Mouse (Mus musculus) kidney, embryonic 15.5 days (tissue): ENCODE results near the gene Aldh4a1. TPM values are rescaled to one million over a fixed set of nuclear protein-coding genes. Genes with fewer than 3 reads are reported as not detected.

Experiments used
- ATAC-seq: fragments of 200-750 bp; cut with Nextera tagmentation; replicated peaks from 2 replicates; pipeline ENCODE4 v1.8.0; 2017; ENCODE audit warnings: moderate TSS enrichment; ENCODE audit not compliant: low FRiP score
- H3K27ac ChIP-seq: fragments of 300-500 bp; sonication (generic); 2 replicates; pipeline ENCODE4 v1.5.1; 2015; ENCODE audit warnings: mild to moderate bottlenecking, inconsistent platforms
- H3K27me3 ChIP-seq: fragments of 300-500 bp; sonication (generic); 2 replicates; pipeline ENCODE4 v1.6.1; 2015; ENCODE audit warnings: inconsistent platforms
- H3K36me3 ChIP-seq: fragments of 300-500 bp; sonication (generic); 2 replicates; pipeline ENCODE4 v1.6.1; 2015; ENCODE audit warnings: inconsistent platforms
- H3K4me1 ChIP-seq: fragments of 300-500 bp; sonication (generic); 2 replicates; pipeline ENCODE4 v1.6.1; 2015; ENCODE audit warnings: inconsistent platforms
- H3K4me2 ChIP-seq: fragments of 300-500 bp; sonication (generic); 2 replicates; pipeline ENCODE4 v1.6.1; 2015; ENCODE audit warnings: moderate library complexity, mild to moderate bottlenecking, inconsistent platforms
- H3K4me3 ChIP-seq: fragments of 300-500 bp; sonication (generic); replicated peaks from 2 replicates; pipeline ENCODE4 v1.5.1; 2015; ENCODE audit warnings: mild to moderate bottlenecking, inconsistent platforms
- H3K9ac ChIP-seq: fragments of 300-500 bp; sonication (generic); 2 replicates; pipeline ENCODE4 v1.6.1; 2015; ENCODE audit warnings: mild to moderate bottlenecking, inconsistent platforms
- H3K9me3 ChIP-seq: fragments of 300-500 bp; sonication (generic); replicated peaks from 2 replicates; pipeline ENCODE4 v1.6.1; 2016; ENCODE audit warnings: inconsistent platforms
- WGBS: fragments of 180-500 bp; shearing (Covaris S2); methylation state at CpG from one replicate; pipeline ENCODE4 v1.1.7; 2015; ENCODE audit warnings: mixed read lengths; 5-methylcytosine and 5-hydroxymethylcytosine counted together
- microRNA-seq: library from miRNA; unstranded; fragments of <30 nt; microRNA quantifications from one replicate; pipeline ENCODE4, GENCODE M21; 2016
- polyA plus RNA-seq: library from polyadenylated mRNA; unstranded; fragments of >200 nt; fragmentation: Nextera tagmentation; extraction: Ambion mirVana; gene quantifications from 2 replicates; pipeline ENCODE4 v1.2.1, GENCODE M21; 2015

Gene Aldh4a1
- polyA plus RNA-seq, 1 experiment from 2014 or later: 85.0 TPM

DNA sequence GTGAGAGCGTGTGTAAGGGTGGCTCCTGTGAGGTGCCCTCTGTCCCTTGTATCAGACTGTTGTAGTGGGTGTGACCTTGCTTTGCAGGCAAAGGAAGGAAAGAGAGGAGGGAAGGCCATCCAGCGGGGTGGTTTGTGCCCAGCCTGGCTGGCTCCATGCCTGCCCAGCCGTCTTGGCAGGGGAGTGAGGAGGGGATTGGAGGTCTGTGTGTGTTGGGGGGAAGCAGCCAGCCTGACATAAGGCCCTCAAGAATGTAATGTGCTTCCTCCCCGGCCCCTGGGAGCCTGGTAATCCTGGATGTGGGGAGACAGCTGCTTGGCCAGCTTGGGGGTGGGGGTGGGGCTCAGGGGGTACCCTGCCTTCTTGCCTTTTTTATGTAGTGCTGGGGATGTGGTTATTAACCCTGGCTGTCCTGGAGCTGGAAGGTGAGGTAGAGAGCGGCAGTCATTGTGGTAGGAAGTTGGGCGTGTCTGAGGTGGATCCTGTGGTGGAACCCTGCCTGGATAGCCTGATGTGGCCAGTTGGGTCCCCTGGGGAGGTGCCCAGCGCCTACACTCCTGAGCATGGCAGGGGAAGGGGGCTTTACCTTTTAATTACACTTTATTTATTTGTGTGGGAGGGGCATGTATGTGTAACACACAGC lies 67.1 kb downstream of the Aldh4a1 start:
- Histone ChIP-seq H3K4me1 (no peaks in the 10 kb centered on the region), H3K27ac (no peak overlapping the region), H3K9me3 (no peaks in the 10 kb centered on the region), H3K4me3 (no peak overlapping the region), H3K9ac (no peak overlapping the region), H3K4me2 (no peak overlapping the region), H3K36me3 (no peaks in the 10 kb centered on the region), H3K27me3 (peaks cover 21% of the 10 kb centered on the region)
- ATAC-seq: no peak
- 47% methylated on average over 7 of the region's 7 CpGs for WGBS

DNA sequence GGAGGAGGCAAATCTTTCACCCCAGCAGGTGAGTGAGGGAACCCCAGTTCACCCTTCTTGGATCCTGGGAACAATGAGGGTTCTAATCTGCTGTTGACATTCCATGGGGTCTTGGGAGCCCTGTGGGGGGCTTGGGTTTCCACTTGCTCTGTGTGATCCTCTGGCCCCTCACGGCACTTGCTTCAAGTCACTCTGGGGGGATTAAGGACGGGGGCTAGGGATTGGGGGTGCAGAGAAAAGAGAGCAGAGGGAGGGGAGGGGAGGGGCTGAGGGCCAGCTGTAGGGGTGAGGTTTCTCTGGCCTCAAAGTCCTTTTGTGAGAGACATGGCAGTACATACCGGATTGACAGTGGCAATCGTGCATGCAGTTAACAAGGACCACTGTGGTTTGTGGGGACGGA lies 70.6 kb downstream of the Aldh4a1 start:
- no peak for ATAC-seq
- H3K4me3 ChIP-seq: no peak overlapping the region
- WGBS: 54% methylated on average over 5 of the region's 5 CpGs
- no peaks in the 10 kb centered on the region for H3K36me3 ChIP-seq
- no peak overlapping the region for H3K27ac ChIP-seq
- peaks cover 34% of the 10 kb centered on the region for H3K27me3 ChIP-seq
- H3K4me2 ChIP-seq: no peak overlapping the region
- H3K9ac ChIP-seq: no peak overlapping the region
- no peaks in the 10 kb centered on the region for H3K9me3 ChIP-seq
- peaks cover 10% of the 10 kb centered on the region; the same call in 1 of the 2 replicates for H3K4me1 ChIP-seq

DNA sequence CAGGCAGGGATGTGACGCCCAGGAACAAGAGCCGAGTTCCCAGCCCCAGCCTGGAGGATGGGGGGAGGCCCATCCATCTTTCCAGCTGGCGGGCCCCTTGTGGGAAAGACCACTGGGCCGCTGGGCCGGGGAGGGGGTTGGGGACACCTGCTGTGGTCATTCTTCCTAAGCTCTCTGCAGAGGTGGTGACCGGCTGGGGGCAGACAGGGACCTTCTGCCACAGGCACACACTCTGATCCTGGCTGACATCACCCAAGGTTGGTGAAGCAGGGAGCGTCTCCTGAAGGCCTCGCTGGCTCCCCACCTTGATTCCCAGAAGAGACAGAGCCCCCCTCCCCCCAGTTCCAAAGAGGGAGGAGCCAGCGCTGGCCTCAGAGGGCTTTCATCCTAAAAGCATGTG lies 75.1 kb downstream of the Aldh4a1 start:
- no peak overlapping the region for H3K9ac ChIP-seq
- H3K4me2 ChIP-seq: no peak overlapping the region; the same call in 1 of the 2 replicates
- no peak overlapping the region for H3K4me3 ChIP-seq
- WGBS: 3% methylated on average over 9 of the region's 9 CpGs
- H3K27me3 ChIP-seq: peaks cover 24% of the 10 kb centered on the region
- H3K36me3 ChIP-seq: no peaks in the 10 kb centered on the region
- H3K4me1 ChIP-seq: peaks cover 13% of the 10 kb centered on the region; the same call in 1 of the 2 replicates
- no peak overlapping the region for H3K27ac ChIP-seq
- no peaks in the 10 kb centered on the region for H3K9me3 ChIP-seq
- 0 out of 2 replicates have a peak, but pooled peaks have one; percentile 40 for ATAC-seq

DNA sequence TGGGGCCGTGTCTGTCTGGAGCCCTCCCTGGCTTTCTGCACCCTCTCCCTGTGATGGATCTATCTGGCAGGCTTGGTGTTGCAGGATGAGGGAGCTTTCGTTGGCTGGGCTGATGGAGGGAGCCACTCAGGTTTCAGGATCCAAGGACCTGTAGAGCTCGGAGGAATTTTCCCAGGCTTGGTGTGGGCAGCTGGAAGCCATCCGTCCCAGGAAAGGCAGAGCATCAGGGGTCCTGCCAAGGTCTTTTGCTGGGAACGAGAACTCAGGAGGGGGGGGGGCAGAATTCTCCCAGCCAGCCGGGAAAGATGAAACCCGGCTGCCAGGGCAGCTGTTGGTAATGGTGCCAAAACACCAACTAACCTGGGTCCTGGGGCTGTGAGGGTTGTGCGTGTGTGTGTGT lies 75.9 kb downstream of the Aldh4a1 start:
- H3K4me2 ChIP-seq: no peak overlapping the region
- H3K36me3 ChIP-seq: no peaks in the 10 kb centered on the region
- H3K27me3 ChIP-seq: peaks cover 17% of the 10 kb centered on the region
- H3K27ac ChIP-seq: 0 out of 2 replicates have a peak overlapping the region, but pooled peaks have one; percentile 25
- H3K4me3 ChIP-seq: no peak overlapping the region
- no peak for ATAC-seq
- no peaks in the 10 kb centered on the region for H3K9me3 ChIP-seq
- WGBS: 39% methylated on average over 8 of the region's 8 CpGs
- peaks cover 13% of the 10 kb centered on the region; the same call in 1 of the 2 replicates for H3K4me1 ChIP-seq
- H3K9ac ChIP-seq: no peak overlapping the region

Small RNAs within 50 kb of the gene (microRNA-seq; reads per million reads assigned to microRNA genes)
- gene Gm25571 (not detected), gene Mir7020 (not detected)

Other genes with a start within 250 kb of the Aldh4a1 start
- 4.3 and 4.8 TPM in 2 replicates for gene Iffo2, start 92.3 kb upstream of the Aldh4a1 start, polyA plus RNA-seq
- not detected in 2 replicates for gene Gm21969, start 19.7 kb upstream of the Aldh4a1 start, polyA plus RNA-seq
- gene Tas1r2, start 30.7 kb downstream of the Aldh4a1 start, polyA plus RNA-seq: not detected in 2 replicates
- gene Pax7, start 210.7 kb downstream of the Aldh4a1 start, polyA plus RNA-seq: 0.05 and 0.10 TPM in 2 replicates